Mouse (Mus musculus): ENCODE data around the gene Ccr7. TPM values are rescaled to one million over a fixed set of nuclear protein-coding genes. Genes with fewer than 3 reads are reported as not detected.

Ccr7 gene
- total RNA-seq, 1 experiment = 1.4 TPM

- H3K9me3 ChIP-seq (ENCODE audit: control insufficient read depth, insufficient read depth, low read depth, low read length) = no peaks in the 10 kb centered on the region
- in situ Hi-C loops (cut with MboI; ENCODE audit: low sequenced_read_pairs in 2 of 2, unreplicated experiment in 2 of 2) = no loop called here
- no peak for TF ChIP-seq CHD2 (IDR thresholded peaks at IDR 0.05; ENCODE audit: low read depth, low read length)
- TF ChIP-seq ZC3H11A (IDR thresholded peaks at IDR 0.05; ENCODE audit: borderline replicate concordance, low read depth, low read length) = no peak
- TF ChIP-seq HCFC1 (IDR thresholded peaks at IDR 0.05; ENCODE audit: borderline replicate concordance, insufficient read depth, low read length) = no peak
- TF ChIP-seq MAFK (IDR thresholded peaks at IDR 0.05; ENCODE audit: insufficient read depth, low read depth, low read length) = no peak
- no peak for TF ChIP-seq ZNF384 (IDR thresholded peaks at IDR 0.05; ENCODE audit: low read depth, low read length)
- H3K9ac ChIP-seq (ENCODE audit: insufficient read depth, low read depth, low read length, poor library complexity, severe bottlenecking) = no peak overlapping the region
- no peaks in the 10 kb centered on the region for H3K36me3 ChIP-seq (ENCODE audit: control insufficient read depth, insufficient read depth, low read length, poor library complexity, severe bottlenecking)
- no peaks in the 10 kb centered on the region for H3K4me1 ChIP-seq (ENCODE audit: control insufficient read depth in 2 of 2, insufficient read depth in 2 of 2, low read length in 2 of 2, poor library complexity in 1 of 2)
- no peak for DNase-seq (ENCODE audit: low read depth, low spot score)
- H3K27ac ChIP-seq (ENCODE audit: insufficient read depth, low read depth, low read length, poor library complexity, severe bottlenecking) = no peak overlapping the region
- H3K4me3 ChIP-seq (ENCODE audit: insufficient read depth in 1 of 2, low read depth in 1 of 2, low read length in 2 of 2, poor library complexity in 1 of 2, severe bottlenecking in 1 of 2) = no peak overlapping the region
Measured at GRCm38 (mm10) chr11:99182575-99182974, 27.7 kb upstream of the Ccr7 start.

- DNase-seq (ENCODE audit: low read depth, low spot score) = no peak
- no peaks in the 10 kb centered on the region for H3K9me3 ChIP-seq (ENCODE audit: control insufficient read depth, insufficient read depth, low read depth, low read length)
- H3K4me3 ChIP-seq (ENCODE audit: insufficient read depth in 1 of 2, low read depth in 1 of 2, low read length in 2 of 2, poor library complexity in 1 of 2, severe bottlenecking in 1 of 2) = no peak overlapping the region
- no peak overlapping the region for H3K9ac ChIP-seq (ENCODE audit: insufficient read depth, low read depth, low read length, poor library complexity, severe bottlenecking)
- TF ChIP-seq MAFK (IDR thresholded peaks at IDR 0.05; ENCODE audit: insufficient read depth, low read depth, low read length) (no peak), ZNF384 (IDR thresholded peaks at IDR 0.05; ENCODE audit: low read depth, low read length) (no peak), ZC3H11A (IDR thresholded peaks at IDR 0.05; ENCODE audit: borderline replicate concordance, low read depth, low read length) (no peak), HCFC1 (IDR thresholded peaks at IDR 0.05; ENCODE audit: borderline replicate concordance, insufficient read depth, low read length) (no peak), CHD2 (IDR thresholded peaks at IDR 0.05; ENCODE audit: low read depth, low read length) (no peak)
- no peaks in the 10 kb centered on the region for H3K36me3 ChIP-seq (ENCODE audit: control insufficient read depth, insufficient read depth, low read length, poor library complexity, severe bottlenecking)
- no peaks in the 10 kb centered on the region; a peak in 1 of 4 replicates for H3K4me1 ChIP-seq (ENCODE audit: control insufficient read depth in 2 of 2, insufficient read depth in 2 of 2, low read length in 2 of 2, poor library complexity in 1 of 2)
- no peak overlapping the region for H3K27ac ChIP-seq (ENCODE audit: insufficient read depth, low read depth, low read length, poor library complexity, severe bottlenecking)
- in situ Hi-C loops (cut with MboI; ENCODE audit: low sequenced_read_pairs in 2 of 2, unreplicated experiment in 2 of 2) = no loop called here
Measured at GRCm38 (mm10) chr11:99180071-99180470, 25.2 kb upstream of the Ccr7 start.

- H3K4me3 ChIP-seq (ENCODE audit: insufficient read depth in 1 of 2, low read depth in 1 of 2, low read length in 2 of 2, poor library complexity in 1 of 2, severe bottlenecking in 1 of 2) = no peak overlapping the region
- no peaks in the 10 kb centered on the region; a peak in 1 of 4 replicates for H3K4me1 ChIP-seq (ENCODE audit: control insufficient read depth in 2 of 2, insufficient read depth in 2 of 2, low read length in 2 of 2, poor library complexity in 1 of 2)
- no peaks in the 10 kb centered on the region for H3K9me3 ChIP-seq (ENCODE audit: control insufficient read depth, insufficient read depth, low read depth, low read length)
- H3K36me3 ChIP-seq (ENCODE audit: control insufficient read depth, insufficient read depth, low read length, poor library complexity, severe bottlenecking) = no peaks in the 10 kb centered on the region
- in situ Hi-C loops (cut with MboI; ENCODE audit: low sequenced_read_pairs in 2 of 2, unreplicated experiment in 2 of 2) = no loop called here
- no peak for DNase-seq (ENCODE audit: low read depth, low spot score)
- TF ChIP-seq ZNF384 (IDR thresholded peaks at IDR 0.05; ENCODE audit: low read depth, low read length) (no peak), ZC3H11A (IDR thresholded peaks at IDR 0.05; ENCODE audit: borderline replicate concordance, low read depth, low read length) (no peak), HCFC1 (IDR thresholded peaks at IDR 0.05; ENCODE audit: borderline replicate concordance, insufficient read depth, low read length) (no peak), CHD2 (IDR thresholded peaks at IDR 0.05; ENCODE audit: low read depth, low read length) (no peak)
- no peak overlapping the region for H3K9ac ChIP-seq (ENCODE audit: insufficient read depth, low read depth, low read length, poor library complexity, severe bottlenecking)
- no peak overlapping the region for H3K27ac ChIP-seq (ENCODE audit: insufficient read depth, low read depth, low read length, poor library complexity, severe bottlenecking)
Measured at GRCm38 (mm10) chr11:99177925-99178198, 23.0 kb upstream of the Ccr7 start.

GRCm38 (mm10) chr11:99177054-99177924, 22.4 kb upstream of the Ccr7 start:
- in situ Hi-C loops (cut with MboI; ENCODE audit: low sequenced_read_pairs in 2 of 2, unreplicated experiment in 2 of 2) = no loop called here
- H3K9ac ChIP-seq (ENCODE audit: insufficient read depth, low read depth, low read length, poor library complexity, severe bottlenecking) = no peak overlapping the region
- no peaks in the 10 kb centered on the region for H3K9me3 ChIP-seq (ENCODE audit: control insufficient read depth, insufficient read depth, low read depth, low read length)

More at GRCm38 (mm10) chr11:99177054-99177924, 22.4 kb upstream of the Ccr7 start:
- no peaks in the 10 kb centered on the region; a peak in 1 of 4 replicates for H3K4me1 ChIP-seq (ENCODE audit: control insufficient read depth in 2 of 2, insufficient read depth in 2 of 2, low read length in 2 of 2, poor library complexity in 1 of 2)
- TF ChIP-seq CHD2 (IDR thresholded peaks at IDR 0.05; ENCODE audit: low read depth, low read length) (no peak), MAFK (IDR thresholded peaks at IDR 0.05; ENCODE audit: insufficient read depth, low read depth, low read length) (no peak), HCFC1 (IDR thresholded peaks at IDR 0.05; ENCODE audit: borderline replicate concordance, insufficient read depth, low read length) (no peak), ZC3H11A (IDR thresholded peaks at IDR 0.05; ENCODE audit: borderline replicate concordance, low read depth, low read length) (no peak)
- H3K4me3 ChIP-seq (ENCODE audit: insufficient read depth in 1 of 2, low read depth in 1 of 2, low read length in 2 of 2, poor library complexity in 1 of 2, severe bottlenecking in 1 of 2) = no peak overlapping the region
- no peaks in the 10 kb centered on the region for H3K36me3 ChIP-seq (ENCODE audit: control insufficient read depth, insufficient read depth, low read length, poor library complexity, severe bottlenecking)
- H3K27ac ChIP-seq (ENCODE audit: insufficient read depth, low read depth, low read length, poor library complexity, severe bottlenecking) = no peak overlapping the region
- DNase-seq (ENCODE audit: low read depth, low spot score) = no peak
